Mouse (Mus musculus) stomach, postnatal 0 days (tissue): ENCODE results near the gene 4930402F06Rik. TPM values are rescaled to one million over a fixed set of nuclear protein-coding genes. Genes with fewer than 3 reads are reported as not detected.
A peak's percentile ranks its signal among the peaks of the same experiment; 100 is the strongest.

Experiments
- ATAC-seq: fragments of 200-750 bp; cut with Nextera tagmentation; 2 replicates; pipeline ENCODE4 v1.8.0; 2017; ENCODE audit not compliant: low FRiP score, low TSS enrichment
- DNase-seq: peaks from one replicate; pipeline ENCODE4 v3.0.0-alpha.2; 2016; ENCODE audit warnings: low spot score
- H3K27ac ChIP-seq: fragments of 300-500 bp; sonication (generic); replicated peaks from 2 replicates; pipeline ENCODE4 v1.5.1; 2014; ENCODE audit warnings: mild to moderate bottlenecking, control low read depth
- H3K27me3 ChIP-seq: fragments of 300-500 bp; sonication (generic); 2 replicates; pipeline ENCODE4 v1.6.1; 2014; ENCODE audit warnings: low read length; ENCODE audit not compliant: control insufficient read depth, insufficient read depth
- H3K36me3 ChIP-seq: fragments of 300-500 bp; sonication (generic); 2 replicates; pipeline ENCODE4 v1.6.1; 2014; ENCODE audit warnings: low read length, mixed read lengths; ENCODE audit not compliant: control insufficient read depth, insufficient read depth
- H3K4me1 ChIP-seq: fragments of 300-500 bp; sonication (generic); replicated peaks from 2 replicates; pipeline ENCODE4 v1.6.1; 2014; ENCODE audit warnings: antibody characterized with exemption; ENCODE audit not compliant: control insufficient read depth, insufficient read depth
- H3K4me2 ChIP-seq: fragments of 300-500 bp; sonication (generic); replicated peaks from 2 replicates; pipeline ENCODE4 v1.6.1; 2014; ENCODE audit warnings: low read depth, mild to moderate bottlenecking, control low read depth, moderate library complexity
- H3K4me3 ChIP-seq: fragments of 300-500 bp; sonication (generic); 2 replicates; pipeline ENCODE4 v1.5.1; 2014; ENCODE audit warnings: low read depth, low read length, control low read depth
- H3K9ac ChIP-seq: fragments of 300-500 bp; sonication (generic); 2 replicates; pipeline ENCODE4 v1.6.1; 2014; ENCODE audit warnings: mild to moderate bottlenecking, low read length, control low read depth, mixed read lengths
- H3K9me3 ChIP-seq: fragments of 300-500 bp; sonication (generic); 2 replicates; pipeline ENCODE4 v1.6.1; 2016; ENCODE audit warnings: low read length; ENCODE audit not compliant: control insufficient read depth
- CTCF ChIP-seq: IDR thresholded peaks from 2 replicates; pipeline ENCODE4 v1.5.1; 2016; ENCODE audit warnings: antibody characterized with exemption, low read depth, mild to moderate bottlenecking, moderate library complexity
- EP300 ChIP-seq: optimal IDR thresholded peaks from 2 replicates; pipeline ENCODE3; 2016; ENCODE audit warnings: antibody characterized with exemption
- WGBS: fragments of 180-500 bp; shearing (Covaris S2); extraction: QIAGEN DNeasy Blood & Tissue Kit; methylation state at CpG from one replicate; pipeline ENCODE4 v1.1.7; 2014; 5-methylcytosine and 5-hydroxymethylcytosine counted together
- polyA plus RNA-seq: library from polyadenylated mRNA; unstranded; fragments of >200 nt; fragmentation: Nextera tagmentation; extraction: Ambion mirVana; gene quantifications from 2 replicates; pipeline ENCODE4 v1.2.1, GENCODE M21; 2015

4930402F06Rik gene
- polyA plus RNA-seq, 1 experiment from 2014 or later, result not detected

GRCm38 (mm10) chr2:35337419-35337818 is 59.6 kb downstream of the 4930402F06Rik start:
- no peak for TF ChIP-seq CTCF
- no peak for TF ChIP-seq EP300
- ATAC-seq (no peak), DNase-seq (no peak)
- WGBS, result 47% methylated on average over 10 of the region's 10 CpGs
- H3K27ac ChIP-seq, result peak overlapping the region; percentile 82
- peak overlapping the region; percentile 41; the same call in 1 of the 2 replicates for H3K9ac ChIP-seq
- peak overlapping the region; percentile 96 for H3K4me2 ChIP-seq
- H3K4me1 ChIP-seq, result 0 out of 2 replicates have a peak, but pooled peaks cover 3% of the 10 kb centered on the region
- peak overlapping the region; percentile 74 for H3K4me3 ChIP-seq
- no peaks in the 10 kb centered on the region for H3K36me3 ChIP-seq
- no peaks in the 10 kb centered on the region for H3K9me3 ChIP-seq
- no peaks in the 10 kb centered on the region for H3K27me3 ChIP-seq

GRCm38 (mm10) chr2:35336388-35337280 is 60.3 kb downstream of the 4930402F06Rik start, which contains the start of gene Stom:
Stom (minus strand) TSS chr2:35336976.
- H3K4me2 ChIP-seq, result peak within 1 kb of the TSS; percentile 96
- TF ChIP-seq CTCF, result peak; percentile 43
- no peak for TF ChIP-seq EP300
- WGBS, result under 1% methylated on average over 45 of the region's 45 CpGs
- peak within 1 kb of the TSS; percentile 74 for H3K4me3 ChIP-seq
- peak within 1 kb of the TSS; percentile 87 for H3K9ac ChIP-seq
- ATAC-seq, result peak; percentile 96
- no peaks in the 10 kb centered on the region for H3K9me3 ChIP-seq
- H3K27me3 ChIP-seq, result no peaks in the 10 kb centered on the region
- 0 out of 2 replicates have a peak, but pooled peaks cover 3% of the 10 kb centered on the region for H3K4me1 ChIP-seq
- no peaks in the 10 kb centered on the region for H3K36me3 ChIP-seq
- H3K27ac ChIP-seq, result peak within 1 kb of the TSS; percentile 97
- peak; percentile 100 for DNase-seq

GRCm38 (mm10) chr2:35335620-35336019 is 61.4 kb downstream of the 4930402F06Rik start:
- WGBS, result 15% methylated on average over 7 of the region's 7 CpGs
- H3K27ac ChIP-seq, result peak overlapping the region; percentile 97; the same call in 1 of the 2 replicates

DNA sequence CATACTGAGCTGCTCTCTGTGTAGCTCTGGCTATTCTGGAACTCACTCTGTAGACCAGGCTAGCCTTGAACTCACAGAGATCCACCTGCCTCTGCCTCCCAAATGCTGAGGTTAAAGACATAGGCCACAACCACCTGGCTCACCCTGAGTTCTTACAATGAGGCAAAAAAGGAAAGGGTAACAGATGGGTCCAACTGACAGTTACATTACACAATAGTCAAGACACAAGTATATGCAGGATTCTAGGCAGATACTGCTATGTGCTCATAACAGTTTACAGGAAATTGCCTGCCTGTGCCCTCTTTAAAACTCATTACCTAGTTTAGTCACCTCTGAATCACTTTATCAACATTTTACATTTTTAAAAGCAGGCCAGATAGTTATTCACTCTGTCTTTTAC is 63.3 kb downstream of the 4930402F06Rik start:
- no peak for TF ChIP-seq CTCF
- no peak for TF ChIP-seq EP300
- H3K9ac ChIP-seq, result no peak overlapping the region
- no peak for DNase-seq
- no peaks in the 10 kb centered on the region for H3K27me3 ChIP-seq
- H3K4me3 ChIP-seq, result no peak overlapping the region
- no peak for ATAC-seq
- H3K36me3 ChIP-seq, result no peaks in the 10 kb centered on the region
- H3K4me1 ChIP-seq, result 0 out of 2 replicates have a peak, but pooled peaks cover 3% of the 10 kb centered on the region
- no peaks in the 10 kb centered on the region for H3K9me3 ChIP-seq
- H3K27ac ChIP-seq, result no peak overlapping the region
- no peak overlapping the region for H3K4me2 ChIP-seq

More at GRCm38 (mm10) chr2:35335620-35336019, 61.4 kb downstream of the 4930402F06Rik start:
- Histone ChIP-seq H3K4me2 (peak overlapping the region; percentile 96), H3K4me1 (0 out of 2 replicates have a peak, but pooled peaks cover 3% of the 10 kb centered on the region), H3K9me3 (no peaks in the 10 kb centered on the region), H3K27me3 (no peaks in the 10 kb centered on the region), H3K9ac (peak overlapping the region; percentile 87; the same call in 1 of the 2 replicates), H3K36me3 (no peaks in the 10 kb centered on the region), H3K4me3 (peak overlapping the region; percentile 74)
- ATAC-seq (no peak), DNase-seq (no peak)
- TF ChIP-seq CTCF (no peak), EP300 (no peak)

DNA sequence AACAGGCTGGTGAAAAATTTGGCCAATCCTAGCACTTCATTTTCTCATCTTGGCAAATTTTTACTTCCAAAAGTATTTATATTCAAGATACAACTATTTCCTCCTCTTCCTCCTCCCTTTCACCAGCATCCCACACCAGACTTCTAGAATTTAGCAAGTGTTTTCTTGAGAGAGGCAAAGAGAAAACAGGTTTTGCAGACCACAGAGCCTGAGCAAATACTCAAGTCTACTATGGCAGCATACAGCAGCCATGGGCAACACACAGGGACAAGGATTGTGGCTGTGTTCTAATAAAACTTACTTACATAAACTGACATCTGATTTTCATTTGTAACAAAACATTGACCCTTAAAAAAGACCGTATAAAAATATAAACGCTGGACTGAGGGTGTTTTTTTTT is 65.8 kb downstream of the 4930402F06Rik start:
- H3K27me3 ChIP-seq, result no peaks in the 10 kb centered on the region
- H3K9me3 ChIP-seq, result no peaks in the 10 kb centered on the region
- no peaks in the 10 kb centered on the region; the same call in 1 of the 2 replicates for H3K4me1 ChIP-seq
- H3K36me3 ChIP-seq, result no peaks in the 10 kb centered on the region
- ATAC-seq (no peak), DNase-seq (no peak)
- no peak overlapping the region for H3K9ac ChIP-seq
- 62% methylated on average over 2 of the region's 2 CpGs for WGBS
- no peak overlapping the region for H3K4me2 ChIP-seq
- TF ChIP-seq CTCF (no peak), EP300 (no peak)
- no peak overlapping the region for H3K27ac ChIP-seq
- no peak overlapping the region for H3K4me3 ChIP-seq
